Mouse (Mus musculus) cerebellum, adult 9-10 months (tissue): ENCODE measurements around the gene Ptpra.

Experiments used
- DNase-seq: peaks from one replicate; pipeline ENCODE4 v3.0.0; 2022

Ptpra gene

GRCm38 (mm10) chr2:130448449-130448848, 1.6 kb upstream of the Ptpra start:
- DNase-seq, result no peak

- no peak for DNase-seq
These were observed 871 bp upstream of the Ptpra start for GRCm38 (mm10) chr2:130449021-130449793.

- peak; percentile 71 for DNase-seq
These were observed 337 bp downstream of the Ptpra start for GRCm38 (mm10) chr2:130450434-130450796.

- DNase-seq, result no peak
These were observed 1.1 kb downstream of the Ptpra start for GRCm38 (mm10) chr2:130451086-130451726.

GRCm38 (mm10) chr2:130451727-130452090, 1.6 kb downstream of the Ptpra start:
- peak; percentile 39 for DNase-seq

GRCm38 (mm10) chr2:130452266-130452665, 2.2 kb downstream of the Ptpra start:
- DNase-seq, result no peak

GRCm38 (mm10) chr2:130453421-130453820, 3.3 kb downstream of the Ptpra start:
- no peak for DNase-seq

GRCm38 (mm10) chr2:130454748-130455370, 4.8 kb downstream of the Ptpra start:
- DNase-seq, result peak; percentile 79

- DNase-seq, result peak; percentile 42
These were observed 7.8 kb downstream of the Ptpra start for GRCm38 (mm10) chr2:130457871-130458270.

- no peak for DNase-seq
These were observed 9.5 kb downstream of the Ptpra start for GRCm38 (mm10) chr2:130459576-130459975.

- DNase-seq, result no peak
These were observed 11.4 kb downstream of the Ptpra start for GRCm38 (mm10) chr2:130461287-130462071.

GRCm38 (mm10) chr2:130466438-130466837, 16.4 kb downstream of the Ptpra start:
- DNase-seq, result no peak

GRCm38 (mm10) chr2:130469366-130469765, 19.3 kb downstream of the Ptpra start:
- no peak for DNase-seq

- no peak for DNase-seq
These were observed 19.9 kb downstream of the Ptpra start for GRCm38 (mm10) chr2:130469935-130470334.

GRCm38 (mm10) chr2:130472908-130473510, 22.9 kb downstream of the Ptpra start:
- DNase-seq, result no peak

GRCm38 (mm10) chr2:130475764-130476163, 25.7 kb downstream of the Ptpra start:
- DNase-seq, result no peak

- no peak for DNase-seq
These were observed 26.7 kb downstream of the Ptpra start for GRCm38 (mm10) chr2:130476666-130477297.

- no peak for DNase-seq
These were observed 32.1 kb downstream of the Ptpra start for GRCm38 (mm10) chr2:130482177-130482576.

- no peak for DNase-seq
These were observed 32.6 kb downstream of the Ptpra start for GRCm38 (mm10) chr2:130482700-130483099.

GRCm38 (mm10) chr2:130484206-130484605, 34.1 kb downstream of the Ptpra start:
- no peak for DNase-seq

- no peak for DNase-seq
These were observed 37.9 kb downstream of the Ptpra start for GRCm38 (mm10) chr2:130488002-130488401.

GRCm38 (mm10) chr2:130488600-130488999, 38.5 kb downstream of the Ptpra start:
- no peak for DNase-seq
